Mouse (Mus musculus) cortical plate, adult 2 months (tissue): ENCODE data around the gene Gadd45b.

Experiments used
- CTCF ChIP-seq: fragments of 200-500 bp; IDR thresholded peaks from 2 replicates; pipeline ENCODE4 v1.5.1; 2011; ENCODE audit warnings: mild to moderate bottlenecking, control low read depth, low read length; ENCODE audit not compliant: insufficient read depth; ENCODE audit errors: extremely low read depth
- POLR2A ChIP-seq: fragments of 200-500 bp; IDR thresholded peaks from 2 replicates; pipeline ENCODE4 v1.6.1; 2011; ENCODE audit warnings: mild to moderate bottlenecking, low read length, control low read depth; ENCODE audit not compliant: insufficient read depth; ENCODE audit errors: extremely low read depth

DNA sequence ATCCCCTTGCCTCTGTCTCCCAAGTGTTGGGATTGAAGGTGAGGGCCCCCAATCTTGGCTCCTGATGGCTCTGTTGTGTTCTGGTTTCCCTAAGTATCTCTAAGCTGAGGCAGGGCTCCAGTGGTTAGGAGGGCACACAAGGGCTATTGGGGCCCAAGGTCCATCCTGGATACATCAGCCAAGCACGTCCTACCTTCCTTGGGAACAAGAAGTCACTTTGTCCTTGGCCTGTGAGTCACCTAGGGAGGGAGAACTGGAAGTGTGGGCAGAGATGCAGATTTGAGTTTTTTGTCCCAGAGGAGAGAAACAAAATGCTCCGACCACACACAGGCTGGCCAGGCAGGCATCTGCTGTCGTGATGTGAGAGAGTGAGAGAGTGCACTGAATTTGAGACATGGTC is 19.2 kb downstream of the Gadd45b start:
- TF ChIP-seq CTCF (no peak), POLR2A (no peak)
